Mouse (Mus musculus) E14TG2a.4 (cell line): Measurements from ENCODE around the gene Dpyd.

Experiments
- CTCF ChIP-seq: conservative IDR thresholded peaks from 2 replicates; pipeline ENCODE4 v1.5.1; 2014; ENCODE audit warnings: low read length
- NANOG ChIP-seq: IDR thresholded peaks from 2 replicates; pipeline ENCODE4 v1.6.1; 2014; ENCODE audit warnings: borderline replicate concordance, low read length, mixed read lengths
- POU5F1 ChIP-seq: IDR thresholded peaks from 2 replicates; pipeline ENCODE4 v1.6.1; 2014; ENCODE audit warnings: low read length, borderline replicate concordance

- no peak for TF ChIP-seq CTCF
- TF ChIP-seq POU5F1, result no peak
- TF ChIP-seq NANOG, result no peak
Measured at GRCm38 (mm10) chr3:119063642-119064041, 501.7 kb downstream of the Dpyd start.
